Mouse (Mus musculus) layer of hippocampus, adult 8-10 months (tissue): Measurements from ENCODE around the gene Ubr4. TPM values are rescaled to one million over a fixed set of nuclear protein-coding genes. Genes with fewer than 3 reads are reported as not detected.
"Not testable (repeated sequence)": the region's sequence is repeated elsewhere in the genome, so short reads cannot be mapped to it uniquely, and the experiment has no call there.

ENCODE experiments used
- DNase-seq, 2 experiments: peaks; one replicate each; pipeline ENCODE4 v3.0.0; 2022; ENCODE audit warnings: low spot score in 2 of 2
- total RNA-seq, 4 experiments: library from RNA; stranded (reverse); gene quantifications; 2 replicates each; pipeline ENCODE4 v1.2.4; 2022

The Ubr4 gene
- total RNA-seq, 4 experiments from 2014 or later: 155 to 193 (median 170) TPM

- DNase-seq: no peak
Observed at GRCm38 (mm10) chr4:139357211-139357610, 4.8 kb downstream of the Ubr4 start.

DNA sequence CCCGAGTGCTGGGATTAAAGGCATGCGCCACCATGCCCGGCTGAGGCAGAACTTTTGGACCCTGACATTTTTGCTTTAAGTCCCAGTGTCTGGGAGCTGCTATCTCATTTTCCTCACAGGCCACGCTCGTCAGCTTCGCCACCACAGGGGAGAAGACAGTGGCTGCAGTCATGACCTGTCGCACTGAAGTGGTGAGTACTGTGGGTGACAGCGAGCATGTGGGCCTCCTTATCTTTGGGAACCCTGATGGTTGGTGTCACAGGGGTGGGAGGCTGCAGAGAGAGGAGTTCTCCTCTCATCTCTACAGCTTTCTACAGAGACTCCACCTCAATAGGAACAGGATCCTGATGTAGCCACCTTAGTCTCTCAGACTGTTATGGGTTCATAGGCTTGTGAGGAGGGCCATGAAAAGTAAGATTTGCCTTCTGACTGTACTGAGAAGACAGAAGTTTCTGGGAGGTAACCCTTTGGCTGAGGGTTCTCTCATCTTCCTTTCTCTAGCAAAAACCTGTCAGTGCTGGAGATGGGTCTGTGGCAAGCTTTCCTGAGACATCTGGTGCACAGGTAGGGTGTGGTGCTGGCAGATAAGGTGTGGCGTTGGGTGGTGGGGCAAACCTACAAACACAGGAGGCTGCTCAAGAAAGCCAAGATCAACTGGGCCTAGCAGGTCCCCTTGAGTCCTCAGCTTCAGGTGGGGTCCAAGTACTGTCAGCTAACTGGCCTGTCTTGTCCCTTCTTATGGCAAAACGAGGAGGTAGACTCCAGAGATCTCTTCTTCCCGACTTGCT, 8.5 kb downstream of the Ubr4 start:
- DNase-seq: no peak

DNA sequence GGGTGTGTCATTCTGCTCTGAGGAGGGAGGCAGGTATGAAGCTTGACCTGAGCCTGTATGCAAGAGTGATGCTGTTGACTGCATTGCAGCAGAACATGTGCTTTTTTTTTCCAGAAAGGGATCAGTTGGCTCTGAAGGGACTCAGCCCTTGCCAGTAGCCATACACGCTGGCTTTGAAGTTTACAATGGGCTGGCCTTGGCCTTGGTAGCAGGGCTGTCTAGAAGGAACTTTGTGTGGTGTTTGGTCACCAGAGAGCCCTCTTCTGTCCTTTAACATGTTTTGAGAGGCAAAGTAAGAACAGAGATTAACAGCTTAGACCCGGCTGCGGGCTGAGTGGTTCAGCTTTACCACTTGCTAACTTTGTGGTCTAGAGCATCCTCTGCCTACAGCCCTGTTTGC, 14.9 kb downstream of the Ubr4 start:
- no peak for DNase-seq

GRCm38 (mm10) chr4:139368038-139368437, 15.6 kb downstream of the Ubr4 start:
- DNase-seq: no peak

- no peak for DNase-seq
Observed at GRCm38 (mm10) chr4:139373130-139373529, 20.7 kb downstream of the Ubr4 start.

- no peak for DNase-seq
Observed at GRCm38 (mm10) chr4:139373531-139373930, 21.1 kb downstream of the Ubr4 start.

DNA sequence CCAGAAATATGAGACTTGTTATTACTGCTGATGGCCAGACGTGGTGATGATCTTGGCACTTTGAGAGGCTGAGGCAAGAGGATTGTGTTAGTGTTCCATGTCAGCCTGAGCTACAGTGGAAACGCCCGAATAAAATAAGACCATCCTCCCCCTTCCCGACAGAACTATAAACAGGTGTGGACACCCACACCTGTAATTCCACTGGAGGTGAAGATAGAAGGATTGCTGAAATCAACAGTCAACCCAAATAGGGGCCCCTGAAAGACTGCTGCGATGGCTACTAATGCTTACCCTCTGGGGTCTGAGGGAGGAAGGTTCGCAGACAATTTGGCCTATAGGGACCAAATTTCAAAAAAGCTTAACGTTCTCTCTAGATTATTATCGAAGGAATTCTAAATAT, 27.3 kb downstream of the Ubr4 start:
- DNase-seq: no peak

- peak; percentile 99 to 100 for DNase-seq
Observed at GRCm38 (mm10) chr4:139380207-139380748, 27.9 kb downstream of the Ubr4 start.

DNA sequence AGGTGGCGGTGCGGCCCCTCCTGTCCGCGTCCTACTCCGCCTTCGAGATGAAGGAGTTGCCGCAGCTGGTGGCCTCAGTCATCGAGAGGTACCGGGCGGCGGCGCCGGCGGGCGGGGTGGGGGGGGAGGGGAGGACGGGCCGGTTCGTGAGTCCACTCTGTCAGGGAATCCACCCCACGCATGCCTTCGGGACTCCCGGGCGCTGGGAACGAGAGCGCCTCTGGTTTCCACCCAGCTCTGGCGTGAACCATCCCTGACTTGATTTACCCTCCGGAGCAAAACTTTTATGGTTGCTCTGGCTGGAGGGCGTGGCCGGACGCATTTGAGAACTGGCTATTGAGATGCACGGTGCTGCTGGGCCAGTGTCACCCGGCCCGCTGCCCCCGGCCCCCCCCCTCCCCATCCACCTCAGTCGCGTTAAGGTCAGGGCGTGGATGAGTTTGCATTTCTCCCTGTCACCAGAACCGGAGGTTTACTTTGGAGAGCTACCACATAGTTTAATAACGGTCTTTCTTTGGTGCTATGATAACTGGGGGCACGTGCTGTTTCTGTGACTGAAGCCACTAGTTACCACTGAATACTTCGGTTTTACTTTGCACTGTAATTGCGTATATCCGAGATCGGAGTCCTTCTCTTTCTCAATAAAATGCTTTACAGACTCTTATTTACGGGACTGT, 28.5 kb downstream of the Ubr4 start:
- DNase-seq: no peak

DNA sequence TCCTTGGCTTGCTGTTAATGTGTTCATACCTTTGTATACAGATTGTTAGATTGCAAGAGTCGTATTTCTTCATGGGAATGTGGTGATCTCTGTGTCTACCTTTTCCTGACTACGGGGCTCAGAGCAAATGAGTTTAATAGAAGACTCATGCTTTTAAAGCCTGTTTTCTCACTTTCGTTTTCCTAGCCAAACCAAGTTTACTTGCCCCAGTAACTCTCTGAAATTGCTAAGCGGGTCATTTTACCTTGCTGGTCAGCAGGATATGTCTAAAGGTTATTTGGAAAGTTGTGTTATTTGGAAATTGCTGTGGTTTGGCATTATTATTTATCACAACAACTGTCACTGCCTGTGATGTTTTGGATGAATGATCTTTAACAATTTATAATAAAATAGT, 29.0 kb downstream of the Ubr4 start:
- DNase-seq: no peak

- no peak for DNase-seq
Observed at GRCm38 (mm10) chr4:139382231-139382630, 29.8 kb downstream of the Ubr4 start.

GRCm38 (mm10) chr4:139385841-139386240, 33.4 kb downstream of the Ubr4 start:
- not testable (repeated sequence) for DNase-seq

DNA sequence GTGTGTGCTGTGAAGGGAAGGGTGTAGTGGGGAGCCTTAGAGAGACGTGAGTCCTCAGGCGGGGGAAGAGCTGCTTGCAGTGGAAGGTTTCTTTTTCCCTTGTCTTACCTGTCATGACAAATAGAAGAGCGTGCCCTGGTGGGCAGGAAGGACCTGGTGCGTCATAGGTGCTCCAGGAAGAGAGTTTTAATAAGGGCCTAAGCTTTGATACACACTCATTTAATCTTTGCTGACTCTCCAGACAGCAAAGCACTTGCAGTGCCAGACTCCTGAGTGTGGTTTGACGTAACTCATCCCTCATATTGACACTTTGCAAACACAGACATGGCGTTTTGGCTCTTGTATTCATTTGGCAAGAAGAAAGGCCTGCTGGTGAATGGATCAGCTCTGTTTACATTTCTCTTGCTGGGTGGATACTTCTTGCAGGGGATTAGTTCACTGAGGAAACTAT, 34.5 kb downstream of the Ubr4 start:
- DNase-seq: no peak

GRCm38 (mm10) chr4:139389557-139389956, 37.1 kb downstream of the Ubr4 start:
- no peak for DNase-seq

DNA sequence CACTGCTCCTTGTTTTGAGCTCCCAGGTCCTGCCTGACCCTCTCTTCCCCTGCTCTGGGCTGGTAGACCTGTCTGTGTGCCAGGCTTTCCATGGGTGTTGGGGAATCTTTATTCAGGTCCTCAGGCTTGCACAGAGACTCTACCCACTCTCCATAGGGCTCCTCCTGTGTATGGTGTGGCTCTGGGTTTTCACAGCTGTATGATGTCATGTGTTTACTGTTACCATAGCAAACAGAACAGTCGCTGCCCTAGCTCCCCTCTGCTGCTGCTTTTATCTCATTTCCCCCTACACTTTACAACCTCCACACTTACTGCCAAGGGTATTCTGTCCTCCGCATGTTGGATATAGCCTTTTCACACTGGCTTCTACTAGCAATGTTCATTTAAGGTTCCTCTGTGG, 43.0 kb downstream of the Ubr4 start:
- DNase-seq: no peak

DNA sequence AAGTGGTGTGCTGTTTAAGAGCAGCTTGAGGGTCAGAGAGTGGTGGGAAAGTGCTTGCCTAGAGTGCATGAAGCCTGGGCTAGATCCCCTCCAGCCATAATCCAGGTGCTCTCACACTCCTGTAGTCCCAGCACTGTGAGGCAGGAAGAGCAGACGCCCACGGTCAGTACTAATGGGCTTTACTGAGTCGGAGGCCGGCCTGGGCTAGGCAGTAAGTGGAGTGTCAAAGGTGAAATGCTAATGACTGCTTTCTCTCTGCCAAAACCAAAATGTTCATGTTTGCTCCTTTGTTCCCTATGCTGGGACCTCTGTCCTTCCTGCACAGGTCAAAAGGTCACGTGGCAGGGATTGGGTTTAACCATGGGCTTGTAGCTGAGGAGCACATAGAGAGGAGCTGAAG, 48.1 kb downstream of the Ubr4 start:
- no peak for DNase-seq

DNA sequence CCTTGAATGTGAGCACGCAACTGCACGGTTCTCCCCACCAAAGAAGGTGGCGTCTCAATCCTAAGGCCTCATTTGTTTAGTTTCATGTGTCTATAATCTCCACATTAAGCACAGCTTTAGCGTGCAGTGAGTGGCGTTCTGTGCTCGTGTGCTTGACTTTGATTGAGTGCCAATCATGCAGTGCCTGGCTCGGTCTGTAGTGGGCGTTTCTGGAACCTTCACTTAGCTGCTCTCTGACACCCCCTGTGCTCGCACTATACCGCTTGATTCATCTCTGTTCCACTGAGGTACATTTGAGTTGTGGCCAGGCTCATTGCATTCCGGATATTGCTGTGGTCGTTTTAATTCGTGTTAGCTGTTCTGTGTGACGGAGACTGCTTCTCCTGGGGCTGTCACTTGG, 50.8 kb downstream of the Ubr4 start:
- DNase-seq: no peak

GRCm38 (mm10) chr4:139411351-139411750, 58.9 kb downstream of the Ubr4 start:
- no peak for DNase-seq

DNA sequence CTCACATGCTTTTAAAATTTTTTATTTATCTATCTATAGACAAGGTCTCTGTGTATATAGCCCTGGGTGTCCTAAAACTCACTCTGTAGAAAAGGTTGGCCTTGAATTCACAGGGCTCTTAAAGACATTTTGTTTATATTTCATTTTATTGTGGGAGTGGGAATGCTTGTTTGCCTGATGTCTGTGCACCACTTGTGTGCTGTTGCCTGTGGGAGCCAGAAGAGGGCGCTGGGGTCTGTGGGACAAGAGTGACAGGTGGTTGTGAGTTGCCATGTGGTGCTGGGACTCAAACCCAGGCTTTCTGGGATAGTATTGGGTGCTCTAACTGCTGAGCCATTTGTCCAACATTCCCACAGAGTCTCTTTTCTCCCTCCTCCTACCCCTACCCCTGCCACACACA, 65.5 kb downstream of the Ubr4 start:
- no peak for DNase-seq

GRCm38 (mm10) chr4:139421621-139422020, 69.2 kb downstream of the Ubr4 start:
- DNase-seq: no peak

DNA sequence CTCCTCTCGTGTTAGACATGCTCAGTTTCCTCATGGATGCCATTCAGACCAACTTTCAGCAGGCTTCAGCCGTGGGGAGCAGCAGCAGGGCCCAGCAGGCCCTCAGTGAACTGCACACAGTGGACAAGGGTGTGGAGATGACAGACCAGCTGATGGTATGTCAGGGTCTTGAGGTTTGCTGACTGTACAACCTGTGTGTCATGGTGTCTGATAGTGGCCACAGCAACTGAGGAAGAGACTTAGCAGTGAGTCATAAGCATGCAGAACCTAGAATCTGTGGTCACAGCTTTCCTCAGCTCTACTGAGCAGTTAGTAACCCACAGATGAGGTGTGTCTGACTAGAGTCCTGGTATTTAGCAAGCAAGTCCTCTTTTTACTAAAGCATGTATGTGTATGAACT, 70.0 kb downstream of the Ubr4 start:
- DNase-seq: no peak

DNA sequence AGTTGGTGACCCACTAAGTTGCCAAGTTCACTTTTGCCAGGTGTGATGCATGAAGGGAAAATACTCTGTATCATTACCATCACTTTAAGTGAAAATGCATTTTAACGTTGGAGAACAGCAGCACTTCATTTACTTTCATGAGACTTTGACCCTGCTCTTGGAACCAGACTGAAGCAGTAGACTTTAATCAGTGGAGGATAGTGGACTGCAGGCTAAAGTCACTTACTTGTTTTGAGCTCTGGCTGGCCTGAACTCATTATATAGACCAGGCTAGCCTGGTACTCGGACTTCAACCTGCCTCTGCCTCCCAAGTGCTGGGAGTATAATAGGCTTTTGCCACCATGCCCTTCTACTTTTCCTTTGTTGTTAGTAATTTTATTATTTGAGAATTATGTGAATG, 70.9 kb downstream of the Ubr4 start:
- no peak for DNase-seq

- DNase-seq: peak; percentile 63 to 76
Observed at GRCm38 (mm10) chr4:139430176-139430575, 77.8 kb downstream of the Ubr4 start.
